Mouse (Mus musculus) left cerebral cortex, postnatal 4 days (tissue): ENCODE data around the gene Znrf2. TPM values are rescaled to one million over a fixed set of nuclear protein-coding genes. Genes with fewer than 3 reads are reported as not detected.
"Not testable (repeated sequence)": the region's sequence is repeated elsewhere in the genome, so short reads cannot be mapped to it uniquely, and the experiment has no call there.

ENCODE experiments used
- DNase-seq: peaks from one replicate; pipeline ENCODE4 v3.0.0-alpha.2; 2022
- intact Hi-C: fragments of 180-260 bp; cut with DNase I; formaldehyde crosslinking; loops from one replicate; pipeline ENCODE4 v1.15.1; 2025
- total RNA-seq, 2 experiments: library from RNA; stranded (reverse); gene quantifications; 2 replicates each; pipeline ENCODE4 v1.2.3; 2021

Gene Znrf2
- total RNA-seq, 2 experiments from 2014 or later, result 62.1 to 65.2 TPM

GRCm38 (mm10) chr6:54848546-54848945 lies 31.8 kb downstream of the Znrf2 start:
- intact Hi-C loops, result no loop called here
- no peak for DNase-seq

- intact Hi-C loops, result no loop called here
These were observed 32.8 kb downstream of the Znrf2 start for GRCm38 (mm10) chr6:54849179-54850156.

GRCm38 (mm10) chr6:54851778-54852177 lies 35.1 kb downstream of the Znrf2 start:
- intact Hi-C loops, result no loop called here
- no peak for DNase-seq

More at GRCm38 (mm10) chr6:54849179-54850156, 32.8 kb downstream of the Znrf2 start:
- DNase-seq, result no peak

- intact Hi-C loops, result no loop called here
- no peak for DNase-seq
These were observed 36.0 kb downstream of the Znrf2 start for GRCm38 (mm10) chr6:54852669-54853068.

- intact Hi-C loops, result no loop called here
- no peak for DNase-seq
These were observed 38.1 kb downstream of the Znrf2 start for GRCm38 (mm10) chr6:54854859-54855258.

- intact Hi-C loops, result no loop called here
- DNase-seq, result no peak
These were observed 39.3 kb downstream of the Znrf2 start for GRCm38 (mm10) chr6:54855801-54856583.

GRCm38 (mm10) chr6:54859159-54859558 lies 42.4 kb downstream of the Znrf2 start:
- DNase-seq, intact Hi-C loops: not testable (repeated sequence)

- DNase-seq, result no peak
- intact Hi-C loops, result no loop called here
These were observed 43.5 kb downstream of the Znrf2 start for GRCm38 (mm10) chr6:54860180-54860579.

GRCm38 (mm10) chr6:54866731-54867410 lies 50.2 kb downstream of the Znrf2 start:
- no peak for DNase-seq
- intact Hi-C loops, result no loop called here

- intact Hi-C loops, result no loop called here
- no peak for DNase-seq
These were observed 50.7 kb downstream of the Znrf2 start for GRCm38 (mm10) chr6:54867411-54867745.

- intact Hi-C loops, result no loop called here
- no peak for DNase-seq
These were observed 56.3 kb downstream of the Znrf2 start for GRCm38 (mm10) chr6:54873029-54873428.

GRCm38 (mm10) chr6:54876782-54877181 lies 60.1 kb downstream of the Znrf2 start:
- no peak for DNase-seq
- intact Hi-C loops, result no loop called here

- intact Hi-C loops, result no loop called here
- DNase-seq, result no peak
These were observed 60.9 kb downstream of the Znrf2 start for GRCm38 (mm10) chr6:54877651-54878050.

GRCm38 (mm10) chr6:54878546-54878945 lies 61.8 kb downstream of the Znrf2 start:
- no peak for DNase-seq
- intact Hi-C loops, result no loop called here

- no peak for DNase-seq
- intact Hi-C loops, result no loop called here
These were observed 63.4 kb downstream of the Znrf2 start for GRCm38 (mm10) chr6:54880086-54880485.

- DNase-seq, result no peak
- intact Hi-C loops, result no loop called here
These were observed 66.7 kb downstream of the Znrf2 start for GRCm38 (mm10) chr6:54883424-54883823.

GRCm38 (mm10) chr6:54886195-54886594 lies 69.5 kb downstream of the Znrf2 start:
- no peak for DNase-seq
- intact Hi-C loops, result no loop called here

- DNase-seq, result no peak
- intact Hi-C loops, result no loop called here
These were observed 73.5 kb downstream of the Znrf2 start for GRCm38 (mm10) chr6:54890221-54890620.

- intact Hi-C loops, result no loop called here
- DNase-seq, result no peak
These were observed 74.7 kb downstream of the Znrf2 start for GRCm38 (mm10) chr6:54891384-54891783.

GRCm38 (mm10) chr6:54900256-54900655 lies 83.5 kb downstream of the Znrf2 start:
- intact Hi-C loops, result no loop called here

GRCm38 (mm10) chr6:54902547-54902946 lies 85.8 kb downstream of the Znrf2 start:
- intact Hi-C loops, result no loop called here

More at GRCm38 (mm10) chr6:54900256-54900655, 83.5 kb downstream of the Znrf2 start:
- DNase-seq, result no peak

More at GRCm38 (mm10) chr6:54902547-54902946, 85.8 kb downstream of the Znrf2 start:
- DNase-seq, result no peak
